Mouse (Mus musculus): Measurements from ENCODE around the gene Arl6ip1.

DNA sequence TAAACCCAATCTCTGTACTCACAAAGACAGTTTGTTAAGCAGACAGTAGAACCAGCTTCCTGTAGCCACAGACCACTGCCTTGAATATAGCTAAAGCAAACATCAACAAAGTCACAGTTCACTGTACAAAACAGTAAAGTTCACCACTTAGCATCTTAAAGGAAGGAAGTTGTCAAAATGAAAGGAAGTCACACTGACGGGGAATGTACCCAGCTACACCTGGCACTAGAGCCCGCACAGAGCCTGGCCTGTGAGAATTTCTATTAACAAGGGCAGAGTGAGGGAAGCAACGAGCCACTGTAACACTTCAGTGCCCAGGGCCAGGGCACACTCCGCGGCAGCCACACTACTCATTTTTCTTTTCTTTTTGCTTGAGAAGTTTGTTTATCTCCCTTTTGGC, 9.5 kb downstream of the Arl6ip1 start:
- TF ChIP-seq POLR2A (IDR thresholded peaks at IDR 0.05; ENCODE audit: insufficient read depth, low read depth, low read length) = no peak
- TF ChIP-seq CTCF (IDR thresholded peaks at IDR 0.05) = no peak
- TF ChIP-seq EP300 (IDR thresholded peaks at IDR 0.05; ENCODE audit: insufficient read depth, low read depth, low read length) = no peak
